Mouse (Mus musculus) CH12.LX (cell line): ENCODE measurements at regions not wholly inside any gene's neighbourhood (a gene's known extent, or its start where the extent isn't known, plus 50 kb on each side); places are given as distances from the start of the nearest gene placed in this dataset.

ENCODE experiments used
- CHD2 ChIP-seq: IDR thresholded peaks from 2 replicates; pipeline ENCODE4 v1.6.1; 2011; ENCODE audit warnings: low read length, improper control_type of control experiment
- CTCF ChIP-seq, 2 experiments: IDR thresholded peaks in 1 of 2; conservative IDR thresholded peaks in 1 of 2; 2 replicates each; pipeline ENCODE4 v1.5.1; 2011 to 2012; ENCODE audit warnings: low read depth in 2 of 2, low read length in 2 of 2, improper control_type of control experiment in 1 of 2, inconsistent platforms in 1 of 2, mild to moderate bottlenecking in 1 of 2, moderate library complexity in 1 of 2
- EP300 ChIP-seq: IDR thresholded peaks from 2 replicates; pipeline ENCODE4 v1.6.1; 2011; ENCODE audit warnings: low read length, improper control_type of control experiment
- ETS1 ChIP-seq: conservative IDR thresholded peaks from 2 replicates; pipeline ENCODE4 v1.6.1; 2012; ENCODE audit warnings: low read depth, mild to moderate bottlenecking, inconsistent platforms, low read length, improper control_type of control experiment, moderate library complexity

DNA sequence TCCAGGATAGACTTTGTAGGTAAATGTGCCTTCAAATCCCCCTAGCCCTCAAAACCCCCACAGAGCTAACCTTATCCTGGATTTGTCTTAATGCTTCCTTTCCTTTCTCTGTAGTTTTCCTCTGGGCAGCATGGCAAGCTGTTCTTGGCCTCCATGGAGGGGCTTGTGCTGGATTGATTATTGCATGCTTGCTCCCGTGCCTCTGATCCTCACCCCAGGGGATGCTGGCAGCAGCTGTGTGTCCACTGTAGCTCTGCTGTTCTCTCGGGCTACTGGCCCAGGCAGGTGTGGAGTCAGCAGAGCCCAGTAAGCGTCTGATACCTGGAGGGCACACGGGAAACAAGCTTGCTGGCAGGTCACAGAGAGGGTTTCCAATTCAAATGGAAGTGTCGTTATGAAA is 68.2 kb upstream of the Gm11983 start:
- no peak for TF ChIP-seq ETS1
- no peak for TF ChIP-seq CTCF (conservative IDR thresholded peaks at IDR 0.05 in 1 of 2, IDR thresholded peaks at IDR 0.05 in 1 of 2; ENCODE audit: low read depth in 2 of 2, low read length in 2 of 2)
- no peak for TF ChIP-seq CHD2
- TF ChIP-seq EP300: no peak
